8 mouse cellular contexts compared by ENCODE assay signal in the genomic region with DNA sequence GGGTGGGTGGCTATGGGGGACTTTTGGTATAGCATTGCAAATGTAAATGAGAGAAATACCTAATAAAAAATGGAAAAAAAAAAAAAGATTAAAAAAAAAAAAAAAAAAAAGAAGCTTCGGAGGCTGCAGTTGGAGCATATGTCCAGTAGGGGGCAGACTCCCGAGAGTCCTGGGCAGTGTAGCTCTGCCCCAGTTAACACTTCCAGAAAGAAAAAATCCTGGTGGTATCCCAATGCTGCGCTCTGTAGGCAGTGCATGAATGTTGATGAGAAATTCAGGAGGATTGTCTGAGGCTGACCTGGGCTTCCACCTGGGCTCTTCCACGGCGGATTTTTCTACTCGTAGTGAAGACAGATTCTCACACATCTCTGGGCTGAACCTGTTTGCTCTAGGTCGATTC. TPM values are rescaled to one million over a fixed set of nuclear protein-coding genes. Genes with fewer than 3 reads are reported as not detected.
DNase-seq lines count a peak whose midpoint lies in the region; ATAC-seq and TF ChIP-seq lines count a peak whose summit lies in the region.
"Had no signal": no experiment of that assay in that cellular context is flagged by ENCODE, and none has a peak within 500 bp of the region (broad histone marks: within the 10 kb centered on the region; RNA-seq: fewer than 3 reads in every experiment).

No protein-coding gene starts in this region.

- no peaks in the 10 kb centered on the region; the same call in 1 of the 2 replicates for H3K4me1 ChIP-seq in hindbrain, embryonic 13.5 days (replicated peaks)
- no peaks in the 10 kb centered on the region for H3K4me1 ChIP-seq in hindbrain, embryonic 14.5 days (replicated peaks; ENCODE audit: control insufficient read depth, insufficient read depth, low read length)
- peaks cover 2% of the 10 kb centered on the region; the same call in 1 of the 2 replicates for H3K4me1 ChIP-seq in testis, adult 2 months (ENCODE audit: control insufficient read depth, insufficient read depth, low read length)
- H3K4me1 ChIP-seq in forebrain, embryonic 15.5 days, result no peaks in the 10 kb centered on the region
- H3K4me1 ChIP-seq: stomach, embryonic 15.5 days had no signal

- no peak overlapping the region for H3K4me2 ChIP-seq in hindbrain, embryonic 13.5 days
- H3K4me2 ChIP-seq in hindbrain, embryonic 14.5 days (replicated peaks), result no peak overlapping the region
- no peak overlapping the region for H3K4me2 ChIP-seq in forebrain, embryonic 15.5 days (replicated peaks)
- H3K4me2 ChIP-seq: stomach, embryonic 15.5 days had no signal

- TF ChIP-seq POLR2A in testis, adult 2 months (IDR thresholded peaks at IDR 0.05; ENCODE audit: control insufficient read depth, low read depth, low read length), result no peak

- no peak overlapping the region for H3K4me3 ChIP-seq in hindbrain, embryonic 13.5 days
- H3K4me3 ChIP-seq in hindbrain, embryonic 14.5 days (replicated peaks; ENCODE audit: low read length), result no peak overlapping the region
- H3K4me3 ChIP-seq in testis, adult 2 months (ENCODE audit: control insufficient read depth, low read depth, low read length), result no peak overlapping the region
- H3K4me3 ChIP-seq in forebrain, embryonic 15.5 days, result no peak overlapping the region
- H3K4me3 ChIP-seq: stomach, embryonic 15.5 days had no signal

- no peaks in the 10 kb centered on the region for H3K36me3 ChIP-seq in hindbrain, embryonic 13.5 days
- no peaks in the 10 kb centered on the region for H3K36me3 ChIP-seq in hindbrain, embryonic 14.5 days (replicated peaks; ENCODE audit: control insufficient read depth, insufficient read depth)
- H3K36me3 ChIP-seq in testis, adult 2 months (ENCODE audit: control insufficient read depth, insufficient read depth, low read length), result no peaks in the 10 kb centered on the region
- H3K36me3 ChIP-seq in forebrain, embryonic 15.5 days, result no peaks in the 10 kb centered on the region
- H3K36me3 ChIP-seq: stomach, embryonic 15.5 days had no signal

- no peak for DNase-seq in hindbrain, embryonic 14.5 days (ENCODE audit: low spot score)
- DNase-seq in testis, postnatal 14 days (ENCODE audit: low spot score), result no peak

- no peaks in the 10 kb centered on the region for H3K9me3 ChIP-seq in hindbrain, embryonic 13.5 days
- no peaks in the 10 kb centered on the region for H3K9me3 ChIP-seq in hindbrain, embryonic 14.5 days (ENCODE audit: control insufficient read depth, low read length)
- H3K9me3 ChIP-seq in forebrain, embryonic 15.5 days, result no peaks in the 10 kb centered on the region
- H3K9me3 ChIP-seq: stomach, embryonic 15.5 days had no signal

- no peak overlapping the region for H3K9ac ChIP-seq in hindbrain, embryonic 13.5 days
- no peak overlapping the region for H3K9ac ChIP-seq in hindbrain, embryonic 14.5 days
- H3K9ac ChIP-seq in forebrain, embryonic 15.5 days (replicated peaks), result no peak overlapping the region
- H3K9ac ChIP-seq: stomach, embryonic 15.5 days had no signal

- peak; percentile 65; the same call in 1 of the 2 replicates for TF ChIP-seq CTCF in testis, adult 2 months (IDR thresholded peaks at IDR 0.05; ENCODE audit: control insufficient read depth, insufficient read depth, insufficient replicate concordance, low read depth, low read length)

- H3K27me3 ChIP-seq in hindbrain, embryonic 13.5 days, result peaks cover 23% of the 10 kb centered on the region
- H3K27me3 ChIP-seq in hindbrain, embryonic 14.5 days (ENCODE audit: control insufficient read depth, insufficient read depth, low read length), result no peaks in the 10 kb centered on the region
- no peaks in the 10 kb centered on the region for H3K27me3 ChIP-seq in testis, adult 2 months (ENCODE audit: control insufficient read depth, insufficient read depth, low read length)
- 0 out of 2 replicates have a peak, but pooled peaks cover 4% of the 10 kb centered on the region for H3K27me3 ChIP-seq in forebrain, embryonic 15.5 days
- H3K27me3 ChIP-seq: stomach, embryonic 15.5 days had no signal

- 0 out of 2 replicates have a peak, but pooled peaks have one; percentile 39 for ATAC-seq in hindbrain, embryonic 13.5 days (ENCODE audit: low FRiP score)
- ATAC-seq in hindbrain, embryonic 14.5 days (ENCODE audit: low FRiP score), result no peak
- ATAC-seq in forebrain, embryonic 15.5 days (replicated peaks), result peak; percentile 61
- no peak for ATAC-seq in megakaryocyte, adult 5-6 weeks (ENCODE audit: poor library complexity, severe bottlenecking)
- ATAC-seq in erythroblast, adult 5-6 weeks (replicated peaks; ENCODE audit: low FRiP score, poor library complexity, severe bottlenecking), result no peak

- H3K27ac ChIP-seq in hindbrain, embryonic 13.5 days, result no peak overlapping the region
- H3K27ac ChIP-seq in hindbrain, embryonic 14.5 days, result no peak overlapping the region
- H3K27ac ChIP-seq in testis, adult 2 months (ENCODE audit: control insufficient read depth, insufficient read depth, low read depth, low read length), result no peak overlapping the region
- H3K27ac ChIP-seq in forebrain, embryonic 15.5 days (replicated peaks), result no peak overlapping the region
- H3K27ac ChIP-seq: stomach, embryonic 15.5 days had no signal

- 48% methylated on average over 7 of the region's 7 CpGs for WGBS in hindbrain, embryonic 13.5 days
- WGBS in hindbrain, embryonic 14.5 days, result 44% methylated on average over 7 of the region's 7 CpGs
- WGBS in forebrain, embryonic 15.5 days, result 33% methylated on average over 7 of the region's 7 CpGs

RNA-seq across cellular contexts. Expression of a gene that starts 42.7 kb away (rescaled TPM):
- 8.7 and 9.3 TPM in 2 replicates for polyA plus RNA-seq in hindbrain, embryonic 13.5 days (2015; fragmentation: Nextera tagmentation; extraction: Ambion mirVana)
- 7.9 and 9.1 TPM in 2 replicates for polyA plus RNA-seq in hindbrain, embryonic 14.5 days (2014; fragmentation: Nextera tagmentation; extraction: Ambion mirVana)
- 0.47 and 0.51 TPM in 2 replicates for polyA plus RNA-seq in testis, adult 2 months (2012; rRNA removed)
- 6.1 and 6.2 TPM in 2 replicates for polyA plus RNA-seq in forebrain, embryonic 15.5 days (2015; fragmentation: Nextera tagmentation; extraction: Ambion mirVana)
- 89.0 and 92.7 TPM in 2 replicates for total RNA-seq in megakaryocyte, adult 5-6 weeks (2015)
- total RNA-seq in megakaryocyte, adult 5-6 weeks (2017), result 95.8 and 106 TPM in 2 replicates
- 27.3 and 30.5 TPM in 2 replicates for total RNA-seq in erythroblast, adult 5-6 weeks (2015; ENCODE audit: low replicate concordance)
- 21.7 and 26.2 TPM in 2 replicates for total RNA-seq in erythroblast, adult 5-6 weeks (2017; ENCODE audit: low replicate concordance)

RNA-seq across cellular contexts. Expression of a gene that starts 50.7 kb away (rescaled TPM):
- 23.2 and 24.3 TPM in 2 replicates for polyA plus RNA-seq in hindbrain, embryonic 13.5 days (2015; fragmentation: Nextera tagmentation; extraction: Ambion mirVana)
- 19.1 and 20.9 TPM in 2 replicates for polyA plus RNA-seq in hindbrain, embryonic 14.5 days (2014; fragmentation: Nextera tagmentation; extraction: Ambion mirVana)
- 0.90 and 1.1 TPM in 2 replicates for polyA plus RNA-seq in testis, adult 2 months (2012; rRNA removed)
- 18.9 and 20.3 TPM in 2 replicates for polyA plus RNA-seq in forebrain, embryonic 15.5 days (2015; fragmentation: Nextera tagmentation; extraction: Ambion mirVana)
- total RNA-seq in megakaryocyte, adult 5-6 weeks (2015), result 8.6 and 16.8 TPM in 2 replicates
- 29.5 and 33.1 TPM in 2 replicates for total RNA-seq in megakaryocyte, adult 5-6 weeks (2017)
- 5.0 and 6.5 TPM in 2 replicates for total RNA-seq in erythroblast, adult 5-6 weeks (2015; ENCODE audit: low replicate concordance)
- total RNA-seq in erythroblast, adult 5-6 weeks (2017; ENCODE audit: low replicate concordance), result 10.5 and 11.3 TPM in 2 replicates

Comparison
In these comparisons a context has a peak if more than half of its experiments do, and no peak if none do; other contexts are left out.
1. ATAC-seq: peak in hindbrain, embryonic 13.5 days (single experiment) and forebrain, embryonic 15.5 days (single experiment); none in hindbrain, embryonic 14.5 days (single experiment), megakaryocyte, adult 5-6 weeks (single experiment) and erythroblast, adult 5-6 weeks (single experiment).